Mouse (Mus musculus) gastrocnemius, adult 2 months (tissue): Measurements from ENCODE around the gene Gm8127. TPM values are rescaled to one million over a fixed set of nuclear protein-coding genes. Genes with fewer than 3 reads are reported as not detected.
A peak's percentile ranks its signal among the peaks of the same experiment; 100 is the strongest.
"Not testable (repeated sequence)": the region's sequence is repeated elsewhere in the genome, so short reads cannot be mapped to it uniquely, and the experiment has no call there.

Experiments used
- DNase-seq: peaks from one replicate; pipeline ENCODE4 v3.0.0; 2022
- H3K27ac ChIP-seq: fragments of 200-600 bp; 2 replicates; pipeline ENCODE4 v1.8.1; 2022; ENCODE audit warnings: mild to moderate bottlenecking
- H3K4me3 ChIP-seq: fragments of 200-600 bp; 2 replicates; pipeline ENCODE4 v1.8.1; 2022; ENCODE audit warnings: mild to moderate bottlenecking, moderate library complexity
- intact Hi-C: fragments of 180-260 bp; cut with DNase I; formaldehyde crosslinking; loops from one replicate; pipeline ENCODE4 v1.15.1; 2025
- total RNA-seq, 2 experiments: library from RNA; stranded (reverse); gene quantifications; 2 replicates each; pipeline ENCODE4 v1.2.3; 2021

The Gm8127 gene
- total RNA-seq, 2 experiments from 2014 or later = not detected

DNA sequence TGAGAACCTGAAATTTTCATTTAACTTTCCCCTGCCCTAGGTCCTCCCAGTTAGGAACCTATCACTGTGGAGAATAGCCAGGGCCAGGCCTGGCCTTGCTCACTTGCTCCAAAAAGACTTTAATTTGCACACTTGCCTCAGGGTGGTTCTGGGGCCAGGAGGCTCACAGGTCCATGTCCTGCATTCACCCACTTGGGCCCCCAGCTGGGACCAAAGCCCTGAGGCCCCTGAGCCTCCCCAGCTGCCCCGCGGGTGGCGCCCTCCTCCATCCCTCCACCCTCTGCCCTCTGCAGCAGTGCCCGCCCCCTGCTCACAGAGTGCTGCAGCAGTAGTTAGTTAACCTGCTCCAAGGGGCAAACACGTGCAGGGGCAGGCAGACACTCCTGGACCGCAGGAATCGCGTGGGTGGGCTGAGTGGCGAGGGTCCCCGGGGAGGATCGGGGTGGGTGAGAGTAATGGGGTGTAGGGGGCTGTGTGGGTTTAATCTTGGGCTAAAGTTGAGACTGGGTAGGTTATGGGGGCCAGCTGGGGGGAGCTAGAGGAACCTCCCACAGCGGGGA, 43.9 kb downstream of the Gm8127 start:
- intact Hi-C loops, H3K27ac ChIP-seq, H3K4me3 ChIP-seq: not testable (repeated sequence)
- DNase-seq = peak; percentile 28

Other genes starting within 250 kb of the Gm8127 start
- gene Gm8094, start 217.2 kb downstream of the Gm8127 start, total RNA-seq = not detected
- gene Gm8104, start 193.2 kb downstream of the Gm8127 start, total RNA-seq = not detected
- gene Gm7233, start 114.0 kb downstream of the Gm8127 start, total RNA-seq = not detected
- gene Gm8122, start 58.5 kb downstream of the Gm8127 start, total RNA-seq = not detected
- not detected for gene Gm8126, start 35.2 kb downstream of the Gm8127 start, total RNA-seq
- not detected for gene Gm9732, start 18.8 kb downstream of the Gm8127 start, total RNA-seq
- gene 1700001F09Rik, start 54.0 kb upstream of the Gm8127 start, total RNA-seq = not detected
- not detected for gene Gm8138, start 122.5 kb upstream of the Gm8127 start, total RNA-seq
- not detected for gene Gm5799, start 249.7 kb upstream of the Gm8127 start, total RNA-seq